In the genomic region with DNA sequence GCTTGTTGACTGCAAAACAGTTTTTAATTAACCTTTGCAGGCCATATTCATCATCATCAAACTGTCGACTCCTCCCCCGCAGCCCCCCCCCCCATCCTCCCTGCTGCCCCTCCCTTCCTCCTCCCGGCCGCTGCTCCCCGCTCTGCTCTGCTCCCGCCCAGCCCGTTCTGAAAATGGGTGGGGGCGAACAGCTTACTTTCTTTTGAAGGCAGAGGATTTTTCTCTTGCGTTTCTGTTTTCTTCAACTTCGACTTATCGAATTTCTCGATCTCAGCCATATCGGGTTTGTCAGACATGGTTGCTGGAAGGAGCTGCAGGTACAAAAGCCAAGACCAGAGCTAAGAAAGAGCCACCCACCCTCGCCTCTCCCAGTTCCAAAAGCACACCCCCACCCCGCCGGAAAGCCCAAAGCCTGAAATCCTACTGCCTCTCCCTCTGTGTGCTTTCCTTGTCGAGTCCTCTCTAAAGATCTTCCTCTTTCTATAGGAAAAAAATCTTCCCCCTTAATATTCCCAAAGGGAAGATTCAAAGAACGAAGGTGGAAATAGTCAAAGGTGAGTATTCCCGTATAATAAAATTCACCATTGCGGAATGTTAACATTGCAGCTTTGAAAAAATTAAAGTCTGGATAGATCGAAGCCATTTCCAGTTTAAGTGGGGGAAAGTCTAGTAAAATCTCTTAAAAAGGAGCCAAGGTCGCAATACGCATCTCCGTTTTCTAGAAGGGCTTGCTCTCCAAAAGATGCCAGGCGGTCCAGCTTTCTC, we compare ENCODE assay signal across 8 mouse cellular contexts. TPM values are rescaled to one million over a fixed set of nuclear protein-coding genes. Genes with fewer than 3 reads are reported as not detected.
DNase-seq lines count a peak whose midpoint lies in the region; ATAC-seq lines count a peak whose summit lies in the region.

No protein-coding gene starts in this region.

- H3K36me3 ChIP-seq in kidney, embryonic 16.5 days (ENCODE audit: insufficient read depth, low read length), result no peaks in the 10 kb centered on the region
- H3K36me3 ChIP-seq in forebrain, embryonic 14.5 days (ENCODE audit: control insufficient read depth, insufficient read depth, low read length), result peaks cover 6% of the 10 kb centered on the region; the same call in 1 of the 2 replicates
- no peaks in the 10 kb centered on the region for H3K36me3 ChIP-seq in intestine, embryonic 14.5 days (ENCODE audit: control insufficient read depth, insufficient read depth, low read length)

- peak overlapping the region; percentile 54 for H3K4me2 ChIP-seq in kidney, embryonic 16.5 days (replicated peaks; ENCODE audit: low read depth, low read length)
- H3K4me2 ChIP-seq in forebrain, embryonic 14.5 days (ENCODE audit: low read length), result peak overlapping the region; percentile 61
- peak overlapping the region; percentile 47 for H3K4me2 ChIP-seq in intestine, embryonic 14.5 days (ENCODE audit: low read length)

- H3K9ac ChIP-seq in kidney, embryonic 16.5 days (replicated peaks; ENCODE audit: low read length), result peak overlapping the region; percentile 76
- peak overlapping the region; percentile 87 for H3K9ac ChIP-seq in forebrain, embryonic 14.5 days (ENCODE audit: low read length)
- peak overlapping the region; percentile 92 for H3K9ac ChIP-seq in intestine, embryonic 14.5 days (ENCODE audit: low read length)

- peaks cover 6% of the 10 kb centered on the region; the same call in 1 of the 2 replicates for H3K4me1 ChIP-seq in kidney, embryonic 16.5 days (ENCODE audit: insufficient read depth, low read length)
- no peaks in the 10 kb centered on the region for H3K4me1 ChIP-seq in forebrain, embryonic 14.5 days (ENCODE audit: control insufficient read depth, insufficient read depth, low read length)
- no peaks in the 10 kb centered on the region; the same call in 1 of the 2 replicates for H3K4me1 ChIP-seq in intestine, embryonic 14.5 days (replicated peaks; ENCODE audit: control insufficient read depth, insufficient read depth, low read length)

- no peak for ATAC-seq in kidney, embryonic 16.5 days (ENCODE audit: low FRiP score, low TSS enrichment)
- ATAC-seq in forebrain, embryonic 14.5 days, result peak; percentile 45
- no peak for ATAC-seq in intestine, embryonic 14.5 days (replicated peaks; ENCODE audit: low FRiP score, low TSS enrichment, low read depth)

- WGBS in kidney, embryonic 16.5 days, result 27% methylated on average over 25 of the region's 25 CpGs
- WGBS in forebrain, embryonic 14.5 days, result 36% methylated on average over 25 of the region's 25 CpGs
- WGBS in intestine, embryonic 14.5 days, result 15% methylated on average over 24 of the region's 25 CpGs

- H3K9me3 ChIP-seq in kidney, embryonic 16.5 days (ENCODE audit: low read length), result no peaks in the 10 kb centered on the region
- no peaks in the 10 kb centered on the region for H3K9me3 ChIP-seq in forebrain, embryonic 14.5 days (replicated peaks; ENCODE audit: control insufficient read depth, low read length)
- H3K9me3 ChIP-seq in intestine, embryonic 14.5 days (ENCODE audit: control insufficient read depth, low read length), result no peaks in the 10 kb centered on the region

- no peak for DNase-seq in kidney, adult 18-20 months
- DNase-seq in R1 (ENCODE audit: low read depth, low spot score), result peak; percentile 34
- peak; percentile 56 for DNase-seq in forebrain, embryonic 14.5 days (ENCODE audit: low spot score)
- DNase-seq in intestine, embryonic 14.5 days (ENCODE audit: low spot score), result no peak
- DNase-seq in lung, postnatal 4 days, result peak; percentile 60 to 64
- DNase-seq in thymus, postnatal 25 days, result peak; percentile 55
- no peak for DNase-seq in layer of hippocampus, postnatal 25 days (ENCODE audit: extremely low spot score in 1 of 2, low spot score in 1 of 2)

- peak overlapping the region; percentile 88 for H3K27ac ChIP-seq in kidney, embryonic 16.5 days (ENCODE audit: low read length)
- H3K27ac ChIP-seq in forebrain, embryonic 14.5 days (ENCODE audit: low read depth, low read length), result peak overlapping the region; percentile 92
- H3K27ac ChIP-seq in intestine, embryonic 14.5 days (ENCODE audit: low read depth), result peak overlapping the region; percentile 92

- H3K27me3 ChIP-seq in kidney, embryonic 16.5 days (ENCODE audit: insufficient read depth, low read length), result peaks cover 26% of the 10 kb centered on the region; the same call in 1 of the 2 replicates
- no peaks in the 10 kb centered on the region for H3K27me3 ChIP-seq in forebrain, embryonic 14.5 days (replicated peaks; ENCODE audit: control insufficient read depth, insufficient read depth, low read length)
- no peaks in the 10 kb centered on the region; the same call in 1 of the 2 replicates for H3K27me3 ChIP-seq in intestine, embryonic 14.5 days (replicated peaks; ENCODE audit: control insufficient read depth, insufficient read depth, low read length)

- peak overlapping the region; percentile 67 for H3K4me3 ChIP-seq in kidney, embryonic 16.5 days (ENCODE audit: low read length)
- H3K4me3 ChIP-seq in forebrain, embryonic 14.5 days (ENCODE audit: low read depth, low read length), result peak overlapping the region; percentile 46
- peak overlapping the region; percentile 63 for H3K4me3 ChIP-seq in intestine, embryonic 14.5 days (ENCODE audit: low read depth, low read length)

RNA-seq across cellular contexts. Expression of a gene that starts 1.2 kb away (rescaled TPM):
- 2,464 and 2,500 TPM in 2 replicates for polyA plus RNA-seq in kidney, embryonic 16.5 days (2015; fragmentation: Nextera tagmentation; extraction: Ambion mirVana)
- polyA plus RNA-seq in forebrain, embryonic 14.5 days (2014; fragmentation: Nextera tagmentation; extraction: Ambion mirVana), result 7,141 and 7,206 TPM in 2 replicates
- polyA plus RNA-seq in intestine, embryonic 14.5 days (2014; fragmentation: Nextera tagmentation; extraction: Ambion mirVana), result 3,370 and 3,374 TPM in 2 replicates
- total RNA-seq in layer of hippocampus, postnatal 25 days (2021), result 1,000 to 10,000 TPM; 1,648 to 1,826 TPM

RNA-seq across cellular contexts. Expression of a gene that starts 56.2 kb away (rescaled TPM):
- polyA plus RNA-seq in kidney, embryonic 16.5 days (2015; fragmentation: Nextera tagmentation; extraction: Ambion mirVana), result 0.06 and 0.15 TPM in 2 replicates
- 0.17 and 0.22 TPM in 2 replicates for polyA plus RNA-seq in forebrain, embryonic 14.5 days (2014; fragmentation: Nextera tagmentation; extraction: Ambion mirVana)
- 0.26 and 0.45 TPM in 2 replicates for polyA plus RNA-seq in intestine, embryonic 14.5 days (2014; fragmentation: Nextera tagmentation; extraction: Ambion mirVana)
- total RNA-seq in layer of hippocampus, postnatal 25 days (2021), result under 1 TPM; 0.14 to 0.20 TPM

Comparison
In these comparisons a context has a peak if more than half of its experiments do, and no peak if none do; other contexts are left out.
1. DNase-seq: peak in R1 (single experiment), forebrain, embryonic 14.5 days (single experiment), lung, postnatal 4 days (2 of 2) and thymus, postnatal 25 days (single experiment); none in kidney, adult 18-20 months (single experiment), intestine, embryonic 14.5 days (single experiment) and layer of hippocampus, postnatal 25 days (0 of 2).
2. Peak in every context shown above with its lines, with median percentiles within 50 percentile points of each other: H3K27ac ChIP-seq, H3K4me2 ChIP-seq, H3K4me3 ChIP-seq and H3K9ac ChIP-seq.